Mouse (Mus musculus): Measurements from ENCODE around the gene Blnk. TPM values are rescaled to one million over a fixed set of nuclear protein-coding genes. Genes with fewer than 3 reads are reported as not detected.

Gene Blnk
- 29.1 TPM for polyA plus RNA-seq (2014; fragmentation: Illumina TruSeq; extraction: RNeasy Lipid Tissue Mini Kit (QIAGEN cat#74804); ENCODE audit: low replicate concordance)

DNA sequence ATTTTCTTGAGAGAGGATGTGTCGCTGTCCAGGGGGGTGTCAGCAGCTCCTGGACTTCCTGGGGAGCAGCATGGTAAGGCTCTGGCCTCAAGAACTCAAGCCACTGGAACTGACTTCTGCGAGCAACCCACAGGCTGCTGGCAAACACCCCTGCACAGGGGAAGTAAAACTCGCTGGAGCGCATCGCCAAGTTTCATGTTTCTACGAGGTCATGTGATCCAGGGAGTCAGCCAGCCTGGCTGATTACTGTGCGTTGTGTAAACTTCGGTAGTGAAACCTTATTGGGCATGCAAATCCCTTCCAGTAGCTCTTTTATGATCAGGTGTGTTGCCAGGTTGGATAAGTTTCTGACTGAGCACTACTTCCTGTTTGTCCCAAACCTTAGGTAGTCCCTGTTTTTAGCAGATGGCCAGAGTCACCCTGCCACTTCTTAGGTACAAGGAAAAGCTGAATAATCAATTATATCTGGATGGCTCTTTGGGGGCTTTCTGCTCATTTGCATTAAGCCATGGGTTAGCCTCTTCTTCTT, at the start of gene Blnk:
TSS of gene Blnk (minus strand) at position 479 of the 529 bp plus-strand sequence.

DNA sequence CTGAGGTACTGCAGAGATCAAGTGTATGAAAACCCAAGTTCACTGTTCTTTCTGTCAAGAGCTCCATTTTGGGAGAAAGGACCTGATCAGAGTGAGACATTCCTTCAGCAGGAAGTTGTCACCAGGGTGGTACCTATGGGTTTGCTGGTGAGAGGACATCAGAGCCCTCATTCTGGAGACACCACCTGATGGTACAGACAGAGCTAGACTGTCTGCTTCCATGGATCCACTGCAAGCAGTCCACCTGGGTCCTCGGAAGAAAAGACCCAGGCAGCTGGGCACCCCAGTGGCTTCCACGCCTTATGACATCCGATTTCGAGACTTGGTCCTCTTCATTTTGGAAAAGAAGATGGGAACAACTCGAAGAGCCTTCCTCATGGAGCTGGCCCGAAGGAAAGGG, 34.9 kb upstream of the Blnk start, which contains the start of gene Dntt:
TSS of gene Dntt (plus strand) at position 57 of the 400 bp plus-strand sequence.

DNA sequence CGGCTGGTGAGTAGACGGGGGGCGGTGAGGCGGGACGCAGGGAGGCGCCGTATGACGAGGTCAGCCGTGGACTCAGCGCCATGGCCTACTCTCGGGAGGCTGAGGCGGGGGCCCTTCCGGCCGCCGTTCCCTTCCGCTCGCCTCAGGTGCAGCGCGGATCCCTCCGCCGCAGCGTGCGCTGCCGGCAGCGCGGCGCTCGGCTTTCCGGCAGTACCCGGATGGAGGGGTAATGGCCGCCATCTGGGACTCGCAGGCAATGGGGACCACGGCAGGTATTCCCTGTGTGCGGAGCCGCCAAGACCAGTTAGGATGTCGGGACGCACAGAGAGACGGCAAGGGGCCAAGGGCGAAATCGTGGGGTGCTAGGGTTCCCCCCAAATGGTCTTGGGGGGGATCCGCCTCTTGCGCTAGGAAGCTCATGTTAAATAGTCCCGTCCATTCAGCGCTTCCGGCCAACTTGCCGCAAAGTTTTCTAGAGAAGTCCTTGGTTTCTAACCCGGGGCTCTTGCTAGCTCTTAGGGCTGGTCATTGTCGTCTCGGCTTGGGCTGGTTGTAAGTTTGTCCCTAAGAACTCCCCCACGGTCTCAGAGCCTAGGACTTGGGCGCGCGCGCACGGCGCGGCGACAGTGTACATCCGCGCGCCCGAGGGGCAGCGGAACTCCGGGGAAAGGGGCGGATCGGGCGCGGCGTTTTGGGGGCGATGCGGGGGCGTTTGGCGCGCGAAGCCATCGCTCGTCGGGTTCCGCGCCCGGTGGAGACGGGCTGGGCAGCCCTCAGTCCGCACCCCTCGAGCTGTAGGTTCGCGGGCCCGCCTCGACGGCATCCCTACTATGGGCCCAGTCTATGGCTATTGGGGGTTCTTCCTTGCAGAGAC, 99.6 kb downstream of the Blnk start, which contains the start of gene Zfp518a:
TSS of gene Zfp518a (plus strand) at position 187 of the 874 bp plus-strand sequence.

Other genes starting within 250 kb of the Blnk start
- not detected for gene Cc2d2b, start 245.8 kb downstream of the Blnk start, polyA plus RNA-seq (2014; fragmentation: Illumina TruSeq; extraction: RNeasy Lipid Tissue Mini Kit (QIAGEN cat#74804); ENCODE audit: low replicate concordance)
- 10.3 TPM for gene Ccnj, start 163.3 kb downstream of the Blnk start, polyA plus RNA-seq (2014; fragmentation: Illumina TruSeq; extraction: RNeasy Lipid Tissue Mini Kit (QIAGEN cat#74804); ENCODE audit: low replicate concordance)
- gene Zfp518a, start 99.8 kb downstream of the Blnk start, polyA plus RNA-seq (2014; fragmentation: Illumina TruSeq; extraction: RNeasy Lipid Tissue Mini Kit (QIAGEN cat#74804); ENCODE audit: low replicate concordance), result 50.0 TPM
- gene Dntt, start 34.7 kb upstream of the Blnk start, polyA plus RNA-seq (2014; fragmentation: Illumina TruSeq; extraction: RNeasy Lipid Tissue Mini Kit (QIAGEN cat#74804); ENCODE audit: low replicate concordance), result not detected
- not detected for gene Opalin, start 82.6 kb upstream of the Blnk start, polyA plus RNA-seq (2014; fragmentation: Illumina TruSeq; extraction: RNeasy Lipid Tissue Mini Kit (QIAGEN cat#74804); ENCODE audit: low replicate concordance)
- gene Tll2, start 212.3 kb upstream of the Blnk start, polyA plus RNA-seq (2014; fragmentation: Illumina TruSeq; extraction: RNeasy Lipid Tissue Mini Kit (QIAGEN cat#74804); ENCODE audit: low replicate concordance), result not detected